ENCODE assay signal across 18 mouse cellular contexts in genomic region chr2:84266158-84266557, GRCm38 (mm10).
DNase-seq lines count a peak whose midpoint lies in the region; ATAC-seq and TF ChIP-seq lines count a peak whose summit lies in the region.
"Had no signal": no experiment of that assay in that cellular context is flagged by ENCODE, and none has a peak within 500 bp of the region (broad histone marks: within the 10 kb centered on the region; RNA-seq: fewer than 3 reads in every experiment).

No protein-coding gene starts in this region.

- no peak overlapping the region for H3ac ChIP-seq in myocyte (ENCODE audit: control insufficient read depth, insufficient read length)

- no peaks in the 10 kb centered on the region for H3K36me3 ChIP-seq in kidney, embryonic 16.5 days (ENCODE audit: insufficient read depth, low read length)
- H3K36me3 ChIP-seq in myocyte (ENCODE audit: control insufficient read depth, insufficient read depth), result no peaks in the 10 kb centered on the region
- H3K36me3 ChIP-seq in liver, embryonic 11.5 days (ENCODE audit: control insufficient read depth, insufficient read depth, low read length), result no peaks in the 10 kb centered on the region
- H3K36me3 ChIP-seq: forebrain, embryonic 15.5 days; liver, embryonic 13.5 days; midbrain, embryonic 12.5 days; stomach, embryonic 15.5 days had no signal

- no peaks in the 10 kb centered on the region for H3K9me3 ChIP-seq in kidney, embryonic 16.5 days (ENCODE audit: low read length)
- H3K9me3 ChIP-seq in liver, embryonic 11.5 days (ENCODE audit: control insufficient read depth, low read length), result no peaks in the 10 kb centered on the region
- H3K9me3 ChIP-seq: forebrain, embryonic 15.5 days; liver, embryonic 13.5 days; midbrain, embryonic 12.5 days; stomach, embryonic 15.5 days had no signal

- no peaks in the 10 kb centered on the region for H3K79me2 ChIP-seq in myocyte (ENCODE audit: control insufficient read depth, insufficient read depth)

- no peak for DNase-seq in kidney, postnatal 4 days
- peak; percentile 42 for DNase-seq in embryo, embryonic 11 days
- peak; percentile 28 for DNase-seq in forelimb bud, embryonic 11.5 days (ENCODE audit: low read depth, low spot score)
- no peak for DNase-seq in layer of hippocampus, postnatal 14 days (ENCODE audit: low spot score in 2 of 2)
- no peak for DNase-seq in liver, embryonic 11.5 days (ENCODE audit: low spot score)
- no peak for DNase-seq in left cerebral cortex, adult 8-10 months (ENCODE audit: low spot score in 2 of 2)
- DNase-seq: adrenal gland, adult 8-10 months; cerebellum, adult 9-11 months; gastrocnemius, postnatal 25 days; layer of hippocampus, adult 9-11 months; liver, embryonic 13.5 days; thymus, adult 2 months had no signal

- H3K4me2 ChIP-seq in kidney, embryonic 16.5 days (replicated peaks; ENCODE audit: low read depth, low read length), result no peak overlapping the region
- no peak overlapping the region for H3K4me2 ChIP-seq in myocyte (ENCODE audit: low read depth)
- no peak overlapping the region for H3K4me2 ChIP-seq in liver, embryonic 11.5 days
- H3K4me2 ChIP-seq: forebrain, embryonic 15.5 days; liver, embryonic 13.5 days; lung, embryonic 14.5 days; midbrain, embryonic 12.5 days; stomach, embryonic 15.5 days had no signal

- 19% methylated on average over 4 of the region's 4 CpGs for WGBS in kidney, embryonic 16.5 days
- WGBS in liver, embryonic 11.5 days, result 56% methylated on average over 4 of the region's 4 CpGs

- ATAC-seq in kidney, embryonic 16.5 days (ENCODE audit: low FRiP score, low TSS enrichment), result peak; percentile 43; the same call in 1 of the 2 replicates
- ATAC-seq in liver, embryonic 11.5 days (replicated peaks; ENCODE audit: low FRiP score), result no peak
- ATAC-seq: forebrain, embryonic 15.5 days had no signal

- no peak overlapping the region for H3K27ac ChIP-seq in kidney, embryonic 16.5 days (ENCODE audit: low read length)
- no peak overlapping the region for H3K27ac ChIP-seq in liver, embryonic 11.5 days (ENCODE audit: low read depth, low read length)
- H3K27ac ChIP-seq: forebrain, embryonic 15.5 days; liver, embryonic 13.5 days; midbrain, embryonic 12.5 days; stomach, embryonic 15.5 days had no signal

- H3K4me1 ChIP-seq in kidney, embryonic 16.5 days (ENCODE audit: insufficient read depth, low read length), result peaks cover 8% of the 10 kb centered on the region; the same call in 1 of the 2 replicates
- peaks cover 2% of the 10 kb centered on the region; the same call in 1 of the 2 replicates for H3K4me1 ChIP-seq in liver, embryonic 11.5 days (replicated peaks; ENCODE audit: control insufficient read depth, insufficient read depth, low read length)
- H3K4me1 ChIP-seq: forebrain, embryonic 15.5 days; midbrain, embryonic 12.5 days; stomach, embryonic 15.5 days had no signal

- no peak overlapping the region for H3K9ac ChIP-seq in kidney, embryonic 16.5 days (replicated peaks; ENCODE audit: low read length)
- H3K9ac ChIP-seq in liver, embryonic 11.5 days (ENCODE audit: low read depth, low read length), result no peak overlapping the region
- H3K9ac ChIP-seq: forebrain, embryonic 15.5 days; liver, embryonic 13.5 days; lung, embryonic 14.5 days; midbrain, embryonic 12.5 days; stomach, embryonic 15.5 days had no signal

- no peak overlapping the region for H3K4me3 ChIP-seq in kidney, embryonic 16.5 days (ENCODE audit: low read length)
- no peak overlapping the region for H3K4me3 ChIP-seq in myocyte
- no peak overlapping the region for H3K4me3 ChIP-seq in liver, embryonic 11.5 days (ENCODE audit: low read depth, low read length)
- H3K4me3 ChIP-seq: forebrain, embryonic 15.5 days; liver, embryonic 13.5 days; midbrain, embryonic 12.5 days; stomach, embryonic 15.5 days had no signal

- no peaks in the 10 kb centered on the region for H3K27me3 ChIP-seq in kidney, embryonic 16.5 days (ENCODE audit: insufficient read depth, low read length)
- no peaks in the 10 kb centered on the region for H3K27me3 ChIP-seq in myocyte (ENCODE audit: control insufficient read depth, insufficient read depth, insufficient read length)
- no peaks in the 10 kb centered on the region for H3K27me3 ChIP-seq in liver, embryonic 11.5 days (replicated peaks; ENCODE audit: control insufficient read depth, insufficient read depth, low read length)
- H3K27me3 ChIP-seq: forebrain, embryonic 15.5 days; liver, embryonic 13.5 days; midbrain, embryonic 12.5 days; stomach, embryonic 15.5 days had no signal

- no peak for TF ChIP-seq POLR2A in myocyte (IDR thresholded peaks at IDR 0.05; ENCODE audit: insufficient read length, low read depth)

TF ChIP-seq in myocyte, 11 proteins besides CTCF, POLR2A, EP300 and RAD21:
- TF ChIP-seq USF1 (IDR thresholded peaks at IDR 0.05; ENCODE audit: low read depth) (peak; percentile 79), MYOD1 (IDR thresholded peaks at IDR 0.05; ENCODE audit: control insufficient read depth in 1 of 3, insufficient read length in 2 of 3, low read depth in 2 of 3) (peak in 1 of 3 experiments; percentile 9), CEBPB (IDR thresholded peaks at IDR 0.05; ENCODE audit: insufficient read depth, poor library complexity, severe bottlenecking) (no peak), REST (IDR thresholded peaks at IDR 0.05; ENCODE audit: insufficient read depth, insufficient read length) (no peak), E2F4 (IDR thresholded peaks at IDR 0.05; ENCODE audit: insufficient read depth) (no peak), TCF12 (IDR thresholded peaks at IDR 0.05; ENCODE audit: insufficient read depth, poor library complexity, severe bottlenecking) (no peak), MYOG (IDR thresholded peaks at IDR 0.05; ENCODE audit: control insufficient read depth in 1 of 3, insufficient read depth in 1 of 3, insufficient read length in 2 of 3, low read depth in 2 of 3) (no peak)

Comparison
In these comparisons a context has a peak if more than half of its experiments do, and no peak if none do; other contexts are left out.
1. DNase-seq: peak in embryo, embryonic 11 days (single experiment) and forelimb bud, embryonic 11.5 days (single experiment); none in kidney, postnatal 4 days (0 of 2), layer of hippocampus, postnatal 14 days (0 of 2), liver, embryonic 11.5 days (single experiment) and left cerebral cortex, adult 8-10 months (0 of 2).